Mouse (Mus musculus): ENCODE measurements at regions not wholly inside any gene's neighbourhood (a gene's known extent, or its start where the extent isn't known, plus 50 kb on each side); places are given as distances from the start of the nearest gene placed in this dataset.

GRCm38 (mm10) chr9:118318357-118319140, 159.5 kb upstream of the Eomes start:
- intact Hi-C loops (cut with DNase I; ENCODE audit: low total_unique reads): no loop called here
- no peak for DNase-seq

DNA sequence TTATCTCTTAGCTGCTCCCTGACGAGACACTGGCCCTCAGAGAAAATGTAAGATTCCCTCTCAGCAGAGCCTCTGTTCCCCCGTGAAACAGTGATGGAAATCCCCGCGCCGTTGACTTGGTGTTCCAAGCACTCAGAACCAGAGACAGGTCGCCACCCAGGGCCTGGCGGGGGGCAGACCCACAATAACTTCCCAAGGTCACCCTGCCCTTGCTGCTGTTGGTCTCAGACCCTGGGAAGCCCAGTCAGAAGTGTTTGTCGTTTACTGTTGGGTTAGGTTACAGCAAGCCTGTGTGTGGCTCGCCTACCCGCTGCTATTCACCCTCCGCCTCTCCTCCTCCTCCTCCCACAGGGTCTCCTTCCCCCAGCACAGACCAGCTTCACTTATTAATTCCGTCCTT, 154.2 kb upstream of the Eomes start:
- intact Hi-C loops (cut with DNase I; ENCODE audit: low total_unique reads): no loop called here
- no peak for DNase-seq

DNA sequence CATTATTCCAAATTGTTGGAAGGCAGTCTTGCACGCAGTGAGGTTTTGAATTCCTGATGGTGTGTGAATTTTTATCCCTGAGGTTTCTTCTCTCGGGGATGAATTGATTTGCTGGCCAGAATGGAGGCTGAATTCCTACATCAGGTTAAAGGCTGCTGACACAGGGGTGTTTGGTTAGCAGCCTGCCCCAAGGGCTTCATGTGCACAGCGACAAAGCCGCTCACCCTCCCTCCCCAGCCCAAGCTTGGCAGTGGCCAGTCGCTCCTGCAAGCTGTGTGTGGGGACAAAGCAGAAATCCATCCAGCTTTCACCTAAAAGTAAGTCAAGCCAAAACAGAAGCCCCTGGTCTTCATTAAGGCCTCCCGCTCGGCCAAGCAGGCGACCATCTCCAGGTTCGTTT, 151.4 kb upstream of the Eomes start:
- intact Hi-C loops (cut with DNase I; ENCODE audit: low total_unique reads): no loop called here

DNA sequence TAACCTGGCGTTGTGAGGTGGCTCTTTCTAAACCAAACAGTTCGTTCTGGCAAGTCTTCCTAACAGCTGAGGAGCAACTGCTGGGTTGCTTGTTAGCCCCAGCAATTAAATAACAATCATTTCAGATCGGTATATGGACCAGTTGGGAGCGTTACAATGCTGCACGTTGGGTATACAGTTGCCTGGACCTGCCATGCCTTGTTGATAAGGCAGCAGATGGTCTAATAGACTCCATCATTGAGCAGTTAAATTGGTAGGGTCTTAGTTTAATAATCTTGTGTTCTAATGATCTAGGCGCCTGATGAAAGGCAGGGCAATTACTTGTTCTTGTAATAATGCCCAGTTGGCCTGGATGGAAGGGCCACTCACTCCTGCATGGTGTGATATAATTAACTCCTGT, 150.1 kb upstream of the Eomes start:
- DNase-seq: no peak
- intact Hi-C loops (cut with DNase I; ENCODE audit: low total_unique reads): no loop called here

More for the DNA sequence above, 151.4 kb upstream of the Eomes start:
- no peak for DNase-seq

- intact Hi-C loops (cut with DNase I; ENCODE audit: low total_unique reads): no loop called here
These were observed 136.6 kb upstream of the Eomes start for GRCm38 (mm10) chr9:118341401-118341800.

GRCm38 (mm10) chr9:118354911-118355310, 123.1 kb upstream of the Eomes start:
- no peak for DNase-seq
- intact Hi-C loops (cut with DNase I; ENCODE audit: low total_unique reads): no loop called here

More at GRCm38 (mm10) chr9:118341401-118341800, 136.6 kb upstream of the Eomes start:
- DNase-seq: no peak

DNA sequence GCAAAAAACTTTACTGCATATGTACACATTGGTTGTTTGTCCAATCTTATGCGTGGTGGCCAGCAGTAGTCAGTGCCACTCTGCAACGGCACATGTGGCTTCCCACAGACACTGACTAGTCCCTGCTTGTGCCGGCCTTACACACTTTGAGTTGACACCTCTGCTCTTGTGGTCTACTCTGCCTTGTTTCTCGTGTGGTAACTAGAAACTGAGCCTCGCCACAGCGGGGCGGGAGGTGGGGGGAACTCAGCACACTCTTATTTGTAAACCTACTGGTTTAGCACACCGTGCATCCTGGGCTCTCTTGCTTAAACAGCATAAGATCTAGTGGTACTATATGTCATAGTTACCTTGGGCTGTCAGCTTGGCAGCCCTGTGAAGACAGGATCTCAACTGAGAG, 120.6 kb upstream of the Eomes start:
- DNase-seq: no peak
- intact Hi-C loops (cut with DNase I; ENCODE audit: low total_unique reads): no loop called here

- intact Hi-C loops (cut with DNase I; ENCODE audit: low total_unique reads): no loop called here
- DNase-seq: no peak
These were observed 114.1 kb upstream of the Eomes start for GRCm38 (mm10) chr9:118363929-118364328.

DNA sequence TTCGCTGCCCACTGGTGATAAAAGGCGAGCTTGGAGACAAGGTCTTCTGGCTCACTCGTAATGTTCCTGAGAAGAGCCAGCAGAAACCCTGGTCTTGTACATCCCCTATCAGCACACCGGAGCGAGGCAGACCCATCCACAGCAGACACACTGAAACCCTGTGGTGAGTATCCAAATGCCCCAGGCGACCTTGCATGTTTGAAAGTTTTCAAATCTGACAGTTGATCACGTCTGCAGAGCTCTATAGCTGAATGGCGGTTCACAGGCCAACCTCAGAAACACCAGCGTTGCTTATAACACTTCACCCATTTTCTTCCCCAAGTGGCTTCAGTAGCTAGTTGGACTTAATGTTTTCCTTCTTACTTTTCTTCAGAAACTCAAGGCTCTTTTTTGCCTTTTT, 112.6 kb upstream of the Eomes start:
- DNase-seq: no peak
- intact Hi-C loops (cut with DNase I; ENCODE audit: low total_unique reads): no loop called here

GRCm38 (mm10) chr9:118367314-118367713, 110.7 kb upstream of the Eomes start:
- DNase-seq: no peak

DNA sequence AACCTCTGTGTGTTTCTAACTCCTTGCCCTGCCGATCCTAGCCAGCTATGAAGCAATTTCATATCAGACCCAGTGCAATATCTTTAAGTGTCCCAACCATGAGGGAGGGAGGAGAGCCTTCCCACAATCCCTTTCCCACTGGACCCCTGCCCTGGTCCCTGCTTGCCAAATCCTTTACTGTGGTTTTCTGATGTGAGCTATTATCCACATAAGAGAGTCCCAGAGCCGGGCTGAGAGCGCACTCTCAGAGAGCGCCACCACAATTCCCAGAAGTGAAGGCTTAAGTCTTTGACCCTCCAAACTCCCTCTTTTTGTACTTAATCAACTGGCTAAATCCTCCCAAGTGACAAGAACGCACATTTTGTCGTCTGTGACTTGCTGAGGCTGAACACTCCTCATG, 107.4 kb upstream of the Eomes start:
- DNase-seq: peak; percentile 38
- intact Hi-C loops (cut with DNase I; ENCODE audit: low total_unique reads): no loop called here

More at GRCm38 (mm10) chr9:118367314-118367713, 110.7 kb upstream of the Eomes start:
- intact Hi-C loops (cut with DNase I; ENCODE audit: low total_unique reads): no loop called here

- no peak for DNase-seq
- intact Hi-C loops (cut with DNase I; ENCODE audit: low total_unique reads): no loop called here
These were observed 103.3 kb upstream of the Eomes start for GRCm38 (mm10) chr9:118374680-118375079.

GRCm38 (mm10) chr9:118379055-118379454, 99.0 kb upstream of the Eomes start:
- no peak for DNase-seq
- intact Hi-C loops (cut with DNase I; ENCODE audit: low total_unique reads): no loop called here

- no peak for DNase-seq
- intact Hi-C loops (cut with DNase I; ENCODE audit: low total_unique reads): no loop called here
These were observed 95.5 kb upstream of the Eomes start for GRCm38 (mm10) chr9:118382532-118382931.

- intact Hi-C loops (cut with DNase I; ENCODE audit: low total_unique reads): no loop called here
- no peak for DNase-seq
These were observed 93.4 kb upstream of the Eomes start for GRCm38 (mm10) chr9:118384610-118385009.

DNA sequence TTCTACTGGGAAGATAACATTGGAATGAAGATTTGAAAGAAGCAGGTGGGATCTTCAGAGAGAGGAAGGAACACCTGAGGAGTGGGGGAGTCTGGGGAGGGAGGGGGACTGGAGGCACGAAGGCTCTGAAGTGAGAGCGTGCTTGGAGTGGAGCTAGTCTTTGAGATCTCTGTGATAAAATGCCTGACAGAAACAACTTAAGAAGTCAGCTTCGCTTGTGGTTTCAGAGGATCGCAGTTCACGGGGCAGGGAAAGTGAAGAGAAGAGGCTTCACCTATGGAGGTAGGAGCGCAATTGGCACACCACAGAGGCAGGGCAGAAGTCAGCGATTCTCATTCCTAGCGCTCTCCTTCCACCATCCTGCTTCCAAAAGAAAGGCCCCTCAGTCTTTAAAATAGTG, 90.4 kb upstream of the Eomes start:
- no peak for DNase-seq
- intact Hi-C loops (cut with DNase I; ENCODE audit: low total_unique reads): no loop called here

DNA sequence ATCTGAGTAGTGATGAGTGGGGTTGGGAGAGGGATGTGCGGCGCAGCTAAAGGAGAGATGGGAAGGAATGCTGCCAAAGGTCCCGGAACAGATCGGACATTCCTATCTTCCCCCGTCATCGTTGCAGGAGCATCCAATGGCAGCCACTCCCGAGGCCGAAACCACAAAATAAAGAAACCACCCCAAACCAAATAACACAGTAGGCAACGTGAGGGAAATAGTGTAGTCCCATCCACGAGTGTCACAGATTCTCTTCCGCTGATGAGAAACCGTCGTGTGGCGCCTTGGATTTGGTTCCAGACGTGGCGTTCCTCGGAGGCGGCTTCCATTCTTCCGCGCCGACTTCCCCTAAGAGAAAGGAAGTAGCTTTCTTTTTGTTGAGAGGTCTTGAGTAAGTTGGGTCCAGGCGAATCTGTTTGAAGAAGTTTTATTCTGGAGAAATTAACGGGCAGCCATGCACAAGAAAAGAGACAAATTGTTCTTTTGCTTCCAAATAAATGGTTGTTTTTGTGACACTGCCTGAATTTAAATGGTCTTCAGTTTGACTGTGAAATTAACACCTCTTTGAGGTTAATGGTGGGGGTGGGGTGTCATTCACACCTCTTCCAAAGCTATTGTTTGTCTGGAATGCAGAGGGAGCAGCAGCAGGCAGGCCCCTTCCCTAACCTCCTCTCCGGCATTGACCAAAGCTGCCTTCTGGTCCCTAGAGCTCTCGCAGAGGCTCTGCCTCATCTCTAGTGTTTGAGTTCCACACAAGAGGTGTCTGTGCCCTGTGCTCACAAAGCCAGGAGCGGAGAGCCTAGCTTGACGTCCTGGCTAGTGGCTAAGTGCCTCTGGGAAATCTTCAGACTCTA, 88.3 kb upstream of the Eomes start:
- DNase-seq: peak; percentile 32
- intact Hi-C loops (cut with DNase I; ENCODE audit: low total_unique reads): no loop called here

- intact Hi-C loops (cut with DNase I; ENCODE audit: low total_unique reads): no loop called here
- no peak for DNase-seq
These were observed 87.3 kb upstream of the Eomes start for GRCm38 (mm10) chr9:118390679-118391078.

- no peak for DNase-seq
- intact Hi-C loops (cut with DNase I; ENCODE audit: low total_unique reads): no loop called here
These were observed 86.3 kb upstream of the Eomes start for GRCm38 (mm10) chr9:118391715-118392114.

GRCm38 (mm10) chr9:118392796-118393195, 85.2 kb upstream of the Eomes start:
- intact Hi-C loops (cut with DNase I; ENCODE audit: low total_unique reads): no loop called here
- no peak for DNase-seq

DNA sequence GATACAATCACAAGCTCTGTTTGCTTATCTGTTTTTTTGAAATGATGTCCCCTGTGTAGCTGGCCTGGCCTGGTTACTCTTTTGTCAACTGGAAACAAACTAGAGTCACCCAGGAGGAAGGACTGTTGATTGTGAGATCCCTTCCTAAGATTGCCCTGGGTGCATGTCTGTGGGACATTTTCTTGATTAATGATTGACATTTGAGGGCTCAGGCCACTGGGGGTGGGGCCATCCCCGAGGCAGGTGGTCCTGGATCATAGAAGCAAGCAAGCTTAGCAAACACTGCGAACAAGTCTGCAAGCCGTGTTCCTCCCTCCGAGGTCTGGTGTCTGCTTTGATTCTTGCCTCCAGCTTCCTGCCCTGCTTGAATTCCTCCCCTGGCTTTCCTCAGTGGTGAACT, 84.4 kb upstream of the Eomes start:
- no peak for DNase-seq
- intact Hi-C loops (cut with DNase I; ENCODE audit: low total_unique reads): no loop called here
